Mouse (Mus musculus) heart, postnatal 0 days (tissue): ENCODE measurements around the gene Osbpl8. TPM values are rescaled to one million over a fixed set of nuclear protein-coding genes. Genes with fewer than 3 reads are reported as not detected.
A peak's percentile ranks its signal among the peaks of the same experiment; 100 is the strongest.

Experiments
- ATAC-seq: fragments of 200-750 bp; cut with Nextera tagmentation; 2 replicates; pipeline ENCODE4 v1.8.0; 2017; ENCODE audit warnings: low read depth, moderate number of reproducible peaks, moderate library complexity; ENCODE audit not compliant: insufficient read depth
- DNase-seq: peaks from one replicate; pipeline ENCODE4 v3.0.0-alpha.2; 2016; ENCODE audit warnings: low spot score
- H3K27ac ChIP-seq: fragments of 300-500 bp; sonication (generic); 2 replicates; pipeline ENCODE4 v1.5.1; 2014; ENCODE audit warnings: low read depth, mild to moderate bottlenecking
- H3K27me3 ChIP-seq: fragments of 300-500 bp; sonication (generic); 2 replicates; pipeline ENCODE4 v1.6.1; 2014; ENCODE audit warnings: low read length, mixed read lengths; ENCODE audit not compliant: control insufficient read depth, insufficient read depth
- H3K36me3 ChIP-seq: fragments of 300-500 bp; sonication (generic); replicated peaks from 2 replicates; pipeline ENCODE4 v1.6.1; 2014; ENCODE audit warnings: low read length, mixed read lengths; ENCODE audit not compliant: control insufficient read depth, insufficient read depth
- H3K4me1 ChIP-seq: fragments of 300-500 bp; sonication (generic); 2 replicates; pipeline ENCODE4 v1.6.1; 2014; ENCODE audit warnings: antibody characterized with exemption; ENCODE audit not compliant: control insufficient read depth, insufficient read depth
- H3K4me2 ChIP-seq: fragments of 300-500 bp; sonication (generic); 2 replicates; pipeline ENCODE4 v1.6.1; 2014; ENCODE audit warnings: low read depth, mild to moderate bottlenecking, low read length, moderate library complexity
- H3K4me3 ChIP-seq: fragments of 300-500 bp; sonication (generic); 2 replicates; pipeline ENCODE4 v1.5.1; 2014; ENCODE audit warnings: low read depth, low read length
- H3K9ac ChIP-seq: fragments of 300-500 bp; sonication (generic); replicated peaks from 2 replicates; pipeline ENCODE4 v1.6.1; 2014; ENCODE audit warnings: low read depth, low read length, mixed read lengths
- H3K9me3 ChIP-seq: fragments of 300-500 bp; sonication (generic); replicated peaks from 2 replicates; pipeline ENCODE4 v1.6.1; 2016; ENCODE audit warnings: low read length; ENCODE audit not compliant: control insufficient read depth
- CTCF ChIP-seq: IDR thresholded peaks from 2 replicates; pipeline ENCODE4 v1.5.1; 2016; ENCODE audit warnings: antibody characterized with exemption, control low read depth, low read depth
- EP300 ChIP-seq: IDR thresholded peaks from 2 replicates; pipeline ENCODE4 v1.6.1; 2016; ENCODE audit warnings: antibody characterized with exemption, low read depth
- WGBS: fragments of 180-500 bp; shearing (Covaris S2); extraction: QIAGEN DNeasy Blood & Tissue Kit; methylation state at CpG from one replicate; pipeline ENCODE4 v1.1.7; 2014; 5-methylcytosine and 5-hydroxymethylcytosine counted together
- polyA plus RNA-seq: library from polyadenylated mRNA; unstranded; fragments of >200 nt; fragmentation: Nextera tagmentation; extraction: Ambion mirVana; gene quantifications from 2 replicates; pipeline ENCODE4 v1.2.1, GENCODE M21; 2015
- total RNA-seq: library from RNA; depleted of rRNA; stranded (reverse); fragments of >200 nt; gene quantifications from 2 replicates; pipeline ENCODE4 v1.2.3, GENCODE M21; 2014; ENCODE audit warnings: low replicate concordance

Gene Osbpl8
- total and polyA plus RNA-seq, 2 experiments from 2014 or later = 30.8 to 110 TPM

DNA sequence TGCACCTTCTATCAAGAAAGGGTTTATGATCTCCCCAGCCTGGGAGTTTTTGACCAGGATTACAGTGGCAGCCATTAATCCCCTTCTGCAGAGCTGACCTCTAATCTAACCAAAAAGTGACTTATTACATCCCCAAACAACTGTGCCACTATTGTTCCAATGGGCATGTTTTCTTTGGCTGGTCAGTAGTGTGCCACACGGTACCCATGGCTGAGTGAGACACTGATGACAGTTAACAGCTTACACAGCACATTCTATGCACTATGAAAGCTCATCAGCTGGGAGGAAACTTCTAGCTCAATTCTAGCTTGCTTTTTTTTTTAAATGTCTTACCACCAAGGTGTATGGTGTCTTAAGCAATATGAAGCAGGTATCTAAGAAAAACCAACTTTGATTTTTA is 25.4 kb upstream of the Osbpl8 start:
- no peak for TF ChIP-seq CTCF
- no peak for TF ChIP-seq EP300
- DNase-seq = no peak
- no peaks in the 10 kb centered on the region for H3K9me3 ChIP-seq
- peak overlapping the region; percentile 74 for H3K27ac ChIP-seq
- 37% methylated on average over 1 of the region's 1 CpGs for WGBS
- H3K4me3 ChIP-seq = no peak overlapping the region
- no peaks in the 10 kb centered on the region for H3K27me3 ChIP-seq
- no peak overlapping the region for H3K9ac ChIP-seq
- no peak for ATAC-seq
- H3K4me1 ChIP-seq = 0 out of 2 replicates have a peak, but pooled peaks cover 17% of the 10 kb centered on the region
- H3K4me2 ChIP-seq = no peak overlapping the region
- no peaks in the 10 kb centered on the region for H3K36me3 ChIP-seq

DNA sequence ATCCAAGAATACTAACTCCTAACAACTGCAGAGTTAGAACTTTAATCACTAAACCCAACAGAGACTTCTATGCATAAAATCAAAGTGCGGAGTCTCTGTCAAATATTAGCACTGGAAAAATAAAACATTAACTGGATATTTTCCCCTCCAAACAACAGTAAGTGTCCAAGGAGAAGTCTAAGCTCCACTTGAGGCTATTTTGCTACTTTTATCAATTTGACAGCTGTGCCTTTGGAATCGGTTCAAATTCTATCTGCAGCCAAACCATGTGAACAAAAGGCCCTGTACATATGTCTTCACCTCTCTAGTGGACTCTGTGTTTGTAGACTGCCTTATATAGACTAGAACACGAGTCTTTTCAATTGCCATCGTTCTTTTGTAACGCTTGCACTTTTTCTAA is 24.7 kb upstream of the Osbpl8 start:
- no peaks in the 10 kb centered on the region for H3K9me3 ChIP-seq
- H3K9ac ChIP-seq = no peak overlapping the region
- ATAC-seq (peak; percentile 89), DNase-seq (peak; percentile 87)
- H3K27me3 ChIP-seq = no peaks in the 10 kb centered on the region
- H3K4me2 ChIP-seq = no peak overlapping the region
- 0 out of 2 replicates have a peak, but pooled peaks cover 17% of the 10 kb centered on the region for H3K4me1 ChIP-seq
- no peak overlapping the region for H3K4me3 ChIP-seq
- peak overlapping the region; percentile 74 for H3K27ac ChIP-seq
- no peak for TF ChIP-seq EP300
- no peak for TF ChIP-seq CTCF
- WGBS = 13% methylated on average over 5 of the region's 5 CpGs
- no peaks in the 10 kb centered on the region for H3K36me3 ChIP-seq

- no peaks in the 10 kb centered on the region for H3K27me3 ChIP-seq
- no peak overlapping the region for H3K9ac ChIP-seq
- no peak overlapping the region for H3K4me2 ChIP-seq
- H3K4me3 ChIP-seq = no peak overlapping the region
- H3K27ac ChIP-seq = no peak overlapping the region
- ATAC-seq (no peak), DNase-seq (no peak)
- no peaks in the 10 kb centered on the region for H3K9me3 ChIP-seq
- H3K36me3 ChIP-seq = no peaks in the 10 kb centered on the region
- WGBS = 54% methylated on average over 11 of the region's 11 CpGs
- 0 out of 2 replicates have a peak, but pooled peaks cover 10% of the 10 kb centered on the region for H3K4me1 ChIP-seq
- TF ChIP-seq CTCF (no peak), EP300 (no peak)
These were observed 20.1 kb upstream of the Osbpl8 start for GRCm38 (mm10) chr10:111144371-111144959.

GRCm38 (mm10) chr10:111149761-111150160 is 14.8 kb upstream of the Osbpl8 start:
- H3K36me3 ChIP-seq = no peaks in the 10 kb centered on the region
- no peaks in the 10 kb centered on the region for H3K9me3 ChIP-seq
- no peaks in the 10 kb centered on the region for H3K4me1 ChIP-seq
- no peak overlapping the region for H3K4me2 ChIP-seq
- WGBS = 64% methylated on average over 5 of the region's 5 CpGs
- TF ChIP-seq EP300 = no peak
- no peak for TF ChIP-seq CTCF
- ATAC-seq (no peak), DNase-seq (no peak)
- H3K4me3 ChIP-seq = no peak overlapping the region
- H3K27me3 ChIP-seq = no peaks in the 10 kb centered on the region
- H3K9ac ChIP-seq = no peak overlapping the region
- no peak overlapping the region for H3K27ac ChIP-seq

DNA sequence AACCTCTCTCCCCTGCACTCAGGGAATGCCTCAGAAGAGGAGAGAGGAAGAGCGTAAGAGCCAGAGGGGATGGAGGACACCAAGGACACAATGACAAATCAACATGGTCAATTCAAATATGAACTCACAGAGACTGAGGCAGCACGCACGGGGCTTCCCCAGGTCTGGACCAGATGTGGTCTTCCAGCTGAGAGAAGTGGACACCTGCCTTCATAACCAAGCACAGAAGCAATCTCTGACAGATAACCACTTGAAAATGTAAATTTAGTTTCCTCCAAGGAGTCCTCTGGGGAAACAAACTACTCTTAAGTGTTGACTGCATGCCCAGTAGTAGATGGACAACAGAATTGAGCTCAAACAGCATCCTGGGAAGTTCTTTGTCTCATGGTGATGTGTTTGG is 9.5 kb upstream of the Osbpl8 start:
- Histone ChIP-seq H3K27ac (no peak overlapping the region), H3K4me1 (no peaks in the 10 kb centered on the region), H3K36me3 (no peaks in the 10 kb centered on the region), H3K4me2 (no peak overlapping the region), H3K27me3 (no peaks in the 10 kb centered on the region), H3K9ac (no peak overlapping the region), H3K4me3 (no peak overlapping the region), H3K9me3 (no peaks in the 10 kb centered on the region)
- ATAC-seq = no peak
- DNase-seq = no peak
- TF ChIP-seq CTCF (no peak), EP300 (no peak)
- WGBS = 84% methylated on average over 3 of the region's 3 CpGs

GRCm38 (mm10) chr10:111155571-111155970 is 9.0 kb upstream of the Osbpl8 start:
- no peak overlapping the region for H3K4me3 ChIP-seq
- no peak overlapping the region for H3K4me2 ChIP-seq
- no peak overlapping the region for H3K9ac ChIP-seq
- no peak overlapping the region for H3K27ac ChIP-seq
- 78% methylated on average over 7 of the region's 7 CpGs for WGBS
- ATAC-seq (no peak), DNase-seq (no peak)
- no peaks in the 10 kb centered on the region for H3K27me3 ChIP-seq
- TF ChIP-seq EP300 (no peak), CTCF (no peak)
- H3K36me3 ChIP-seq = no peaks in the 10 kb centered on the region
- no peaks in the 10 kb centered on the region for H3K4me1 ChIP-seq
- H3K9me3 ChIP-seq = no peaks in the 10 kb centered on the region
